Mouse (Mus musculus) cerebellum, postnatal 36 days (tissue): ENCODE results near the gene Fam19a4.
"Not testable (repeated sequence)": the region's sequence is repeated elsewhere in the genome, so short reads cannot be mapped to it uniquely, and the experiment has no call there.

ENCODE experiments used
- DNase-seq, 2 experiments: peaks; one replicate each; pipeline ENCODE4 v3.0.0; 2021 to 2022; ENCODE audit warnings: mixed read lengths in 2 of 2

Gene Fam19a4

DNA sequence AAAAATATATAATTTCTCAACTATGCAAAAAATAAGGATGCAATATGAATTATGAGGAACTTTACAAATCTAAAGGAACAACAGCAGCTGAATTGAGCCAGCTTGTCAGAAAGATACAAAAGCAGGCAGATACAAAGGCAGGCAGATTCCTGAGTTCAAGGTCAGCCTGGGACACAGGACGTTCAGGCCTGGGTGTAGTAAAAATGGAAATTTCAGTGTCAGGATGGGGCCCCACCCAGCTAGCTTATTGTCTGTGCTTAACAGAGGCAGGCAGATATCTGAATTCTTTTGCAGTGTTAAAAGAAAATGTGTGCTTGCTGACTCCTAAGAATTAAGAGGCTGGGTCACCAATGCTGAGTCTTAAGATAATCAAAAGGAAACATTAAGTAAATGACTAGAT is 124.4 kb downstream of the Fam19a4 start:
- DNase-seq, result no peak

DNA sequence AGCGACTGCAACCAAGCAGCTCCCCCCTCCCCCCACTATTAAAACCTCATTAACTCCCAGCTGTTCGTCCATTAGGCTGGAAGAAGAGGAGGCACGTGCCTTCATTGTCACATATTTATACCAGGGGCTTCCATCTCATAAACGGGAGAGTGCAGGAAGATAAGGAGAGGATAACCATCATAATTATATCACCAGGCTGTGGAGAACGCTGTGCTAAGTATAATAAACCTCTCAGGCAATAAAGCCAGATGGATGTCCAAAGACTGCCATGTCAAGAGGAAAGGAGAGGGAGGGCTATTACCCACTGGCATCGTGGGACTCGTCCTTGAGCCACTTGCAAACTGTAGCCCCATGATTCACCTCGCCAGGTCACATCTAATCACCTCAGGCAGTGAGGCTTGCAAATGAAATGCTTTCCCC is 151.1 kb downstream of the Fam19a4 start:
- no peak for DNase-seq

DNA sequence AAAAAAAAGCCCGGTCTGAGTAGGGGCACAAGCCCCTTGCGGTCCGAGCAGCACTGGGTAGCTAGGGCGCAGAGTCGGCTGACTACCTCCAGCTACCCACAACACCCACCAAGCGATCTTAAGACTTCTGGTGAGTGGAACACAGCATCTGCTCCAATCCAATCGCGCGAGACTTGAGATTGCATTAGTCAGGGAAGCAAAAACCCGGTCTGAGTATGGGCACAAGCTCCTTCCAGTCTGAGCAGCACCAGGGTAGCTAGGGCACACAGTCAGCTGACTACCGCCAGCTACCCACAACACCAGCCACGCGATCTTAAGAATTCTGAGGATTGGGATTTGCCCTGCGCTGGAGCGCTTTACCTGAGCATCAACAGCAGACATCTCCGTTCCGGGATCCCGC is 183.1 kb downstream of the Fam19a4 start:
- not testable (repeated sequence) for DNase-seq

DNA sequence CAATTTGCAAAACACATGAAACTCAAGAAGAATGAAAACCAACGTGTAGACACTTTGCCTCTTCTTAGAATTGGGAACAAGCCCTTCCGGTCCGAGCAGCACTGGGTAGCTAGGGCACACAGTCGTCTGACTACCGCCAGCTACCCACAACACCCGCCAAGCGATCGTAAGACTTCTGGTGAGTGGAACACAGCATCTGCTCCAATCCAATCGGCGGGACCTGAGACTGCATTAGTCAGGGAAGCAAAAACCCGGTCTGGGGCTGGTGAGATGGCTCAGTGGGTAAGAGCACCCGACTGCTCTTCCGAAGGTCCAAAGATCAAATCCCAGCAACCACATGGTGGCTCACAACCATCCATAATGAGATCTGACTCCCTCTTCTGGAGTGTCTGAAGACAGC is 183.6 kb downstream of the Fam19a4 start:
- DNase-seq, result not testable (repeated sequence)

DNA sequence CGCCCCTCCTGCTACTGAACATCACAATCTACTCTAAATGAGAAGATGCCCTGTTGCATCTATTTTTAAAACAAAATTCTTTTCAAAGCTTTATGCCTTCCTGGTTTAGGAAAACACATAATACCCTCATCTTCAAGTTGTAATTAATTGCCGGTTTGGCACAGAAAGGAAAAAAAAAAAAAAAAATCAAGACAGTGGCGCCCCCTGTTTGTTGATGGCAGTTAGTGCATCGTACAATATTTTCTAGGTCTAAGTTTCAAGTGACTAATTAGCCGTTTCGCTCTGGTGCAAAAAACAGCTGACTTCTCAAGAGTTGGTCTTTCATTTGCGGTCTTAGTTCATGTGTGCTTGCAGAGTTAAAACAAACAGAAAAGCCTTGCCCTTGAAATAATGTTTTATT is 207.1 kb downstream of the Fam19a4 start:
- DNase-seq, result no peak

DNA sequence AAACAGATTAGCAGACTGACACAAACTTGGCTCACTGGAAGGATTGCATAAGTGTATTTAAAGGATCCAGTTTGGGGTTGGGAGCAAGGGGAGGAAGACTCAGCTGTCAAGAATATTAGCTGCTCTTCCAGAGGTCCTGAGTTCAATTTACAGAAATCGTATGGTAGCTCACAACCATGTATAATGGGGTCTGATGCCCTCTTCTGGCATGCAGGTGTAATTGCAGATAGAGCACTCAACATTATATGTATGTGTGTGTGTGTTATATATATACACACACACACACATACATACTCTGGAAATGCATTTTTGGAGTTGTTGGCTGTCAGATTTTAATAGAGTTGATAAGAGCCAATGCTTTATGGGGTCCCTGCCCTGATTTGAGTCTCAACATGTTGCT is 216.3 kb downstream of the Fam19a4 start:
- DNase-seq, result no peak

DNA sequence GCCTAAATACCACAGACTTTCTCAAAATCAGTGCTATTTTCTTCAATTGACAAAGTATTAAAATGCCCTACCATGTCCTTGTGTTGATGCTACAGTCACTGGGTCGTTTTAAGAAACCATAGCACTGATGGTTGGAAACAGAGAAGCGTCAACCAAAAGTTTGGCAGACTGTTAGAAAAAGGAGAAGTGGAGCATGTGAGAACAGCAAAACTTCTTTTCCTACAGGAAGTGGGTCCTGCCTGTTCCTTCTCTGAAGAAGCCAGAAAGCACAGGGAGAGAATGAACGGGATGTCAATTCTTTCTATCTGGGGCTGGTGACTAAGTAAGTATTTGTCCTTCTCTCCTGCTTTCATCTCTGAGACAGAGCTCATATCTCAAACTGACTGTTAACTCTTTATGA is 219.6 kb downstream of the Fam19a4 start:
- no peak for DNase-seq

DNA sequence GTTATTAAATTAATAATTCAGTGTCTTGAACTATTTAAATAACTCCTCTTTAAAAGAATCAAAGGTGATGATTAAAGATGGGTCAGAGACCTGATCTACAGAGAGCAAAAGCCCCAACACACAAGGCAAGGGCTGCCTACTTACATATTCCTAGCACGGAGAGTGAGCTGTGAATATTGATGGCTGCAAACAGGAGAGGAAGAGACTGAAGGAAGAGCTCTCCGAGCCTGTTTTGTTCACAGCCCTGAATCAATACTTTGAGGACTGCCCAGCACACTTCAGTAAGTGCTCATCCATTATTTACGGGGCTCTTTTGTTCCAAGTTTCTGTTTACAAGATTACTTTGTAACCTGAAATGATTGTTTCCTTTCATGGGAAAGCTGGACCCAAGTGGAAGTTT is 233.6 kb downstream of the Fam19a4 start:
- DNase-seq, result no peak

DNA sequence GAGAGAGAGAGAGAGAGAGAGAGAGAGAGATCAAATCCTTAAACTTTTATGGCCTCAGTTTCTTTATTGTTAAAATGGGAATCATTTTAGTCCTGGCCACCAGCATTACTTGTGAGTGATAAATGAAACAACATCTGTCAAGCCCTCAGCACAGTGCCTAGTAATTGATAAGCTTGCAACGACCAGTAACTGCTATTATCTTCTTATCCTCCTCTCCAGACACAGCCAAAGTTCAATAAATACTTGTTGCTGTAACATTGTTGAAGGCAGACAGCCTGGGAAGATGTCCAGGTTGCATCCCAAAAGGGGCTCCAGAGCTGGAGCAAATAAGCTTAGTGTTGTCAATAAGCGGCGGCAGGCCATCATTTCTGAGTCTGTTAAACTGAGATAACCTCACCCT is 257.2 kb downstream of the Fam19a4 start:
- no peak for DNase-seq

DNA sequence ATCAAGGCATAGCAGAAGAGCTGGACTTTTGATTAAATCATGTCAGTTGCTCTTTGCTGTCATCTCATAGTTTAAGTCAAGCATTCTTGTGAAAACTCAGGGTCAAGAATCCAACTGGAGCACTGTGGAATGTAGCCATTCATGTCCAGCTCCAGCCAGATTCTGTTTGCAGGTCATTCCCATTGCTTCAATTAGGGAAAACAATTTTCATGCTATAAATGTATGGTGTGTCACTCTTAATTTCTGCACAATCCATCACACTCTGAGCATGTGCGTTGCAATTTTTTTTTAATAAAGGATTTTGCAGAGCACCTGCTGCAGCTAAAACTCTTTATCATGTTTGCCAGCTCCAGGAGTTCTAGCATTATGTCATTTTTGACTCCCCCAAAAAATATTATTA is 261.5 kb downstream of the Fam19a4 start:
- DNase-seq, result no peak

DNA sequence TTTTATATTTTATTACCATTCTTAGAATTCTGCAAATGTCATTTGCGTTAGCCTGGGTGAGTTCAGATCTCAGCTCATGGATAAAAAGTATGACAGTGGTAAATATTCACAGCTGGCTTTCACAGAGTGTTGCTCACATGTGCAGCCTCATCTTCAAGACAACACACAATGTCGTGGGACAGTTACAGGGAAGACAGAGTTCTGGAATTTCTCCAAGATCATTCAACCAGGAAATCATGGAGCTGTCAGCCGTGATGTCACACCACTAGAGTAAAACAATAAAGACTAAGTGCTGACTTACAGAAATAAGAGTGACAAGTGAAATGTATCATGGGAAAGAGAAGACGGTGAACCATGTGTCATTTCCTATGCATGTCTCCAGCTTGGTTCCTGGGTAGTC is 262.8 kb downstream of the Fam19a4 start:
- DNase-seq, result no peak
